Mouse (Mus musculus) MEL (cell line): ENCODE results near the gene Rasd2.

Experiments
- CHD2 ChIP-seq: IDR thresholded peaks from 2 replicates; pipeline ENCODE4 v1.6.1; 2011; ENCODE audit warnings: low read length, improper control_type of control experiment
- CTCF ChIP-seq, 3 experiments: IDR thresholded peaks in 2 of 3; conservative IDR thresholded peaks in 1 of 3; 2 replicates each; pipeline ENCODE4 v1.5.1; 2011 to 2012; ENCODE audit warnings: low read length in 3 of 3, low read depth in 2 of 3, mild to moderate bottlenecking in 2 of 3, improper control_type of control experiment in 1 of 3, inconsistent platforms in 1 of 3, mixed read lengths in 1 of 3, moderate library complexity in 1 of 3; ENCODE audit not compliant: control insufficient read depth in 1 of 3, insufficient read depth in 1 of 3, poor library complexity in 1 of 3, severe bottlenecking in 1 of 3
- EP300 ChIP-seq, 2 experiments: IDR thresholded peaks; 2 replicates each; pipeline ENCODE4 v1.6.1; 2011; ENCODE audit warnings: improper control_type of control experiment in 2 of 2, low read length in 2 of 2, low read depth in 1 of 2, mild to moderate bottlenecking in 1 of 2
- GABPA ChIP-seq: IDR thresholded peaks from 2 replicates; pipeline ENCODE4 v1.6.1; 2012; ENCODE audit warnings: low read depth, mild to moderate bottlenecking, inconsistent platforms, low read length, improper control_type of control experiment, moderate library complexity
- JUND ChIP-seq: IDR thresholded peaks from 2 replicates; pipeline ENCODE4 v1.6.1; 2011; ENCODE audit warnings: low read depth, mild to moderate bottlenecking, improper control_type of control experiment, low read length
- MAFK ChIP-seq: IDR thresholded peaks from 2 replicates; pipeline ENCODE4 v1.6.1; 2011; ENCODE audit warnings: low read depth, mild to moderate bottlenecking, low read length, improper control_type of control experiment, borderline replicate concordance
- MAX ChIP-seq: IDR thresholded peaks from 2 replicates; pipeline ENCODE4 v1.6.1; 2011; ENCODE audit warnings: low read length, improper control_type of control experiment
- MAZ ChIP-seq: IDR thresholded peaks from 2 replicates; pipeline ENCODE4 v1.6.1; 2012; ENCODE audit warnings: low read depth, mild to moderate bottlenecking, inconsistent platforms, low read length, improper control_type of control experiment
- POLR2A ChIP-seq, 2 experiments: IDR thresholded peaks; 2 replicates each; pipeline ENCODE4 v1.6.1; 2011 to 2012; ENCODE audit warnings: low read length in 2 of 2, mild to moderate bottlenecking in 2 of 2, control low read depth in 1 of 2, improper control_type of control experiment in 1 of 2, low read depth in 1 of 2, moderate library complexity in 1 of 2; ENCODE audit not compliant: control insufficient read depth in 1 of 2, insufficient read depth in 1 of 2, poor library complexity in 1 of 2
- POLR2AphosphoS5 ChIP-seq: IDR thresholded peaks from 2 replicates; pipeline ENCODE4 v1.6.1; 2012; ENCODE audit warnings: low read depth, borderline replicate concordance, mild to moderate bottlenecking, inconsistent platforms, low read length, moderate library complexity, mixed read lengths
- RAD21 ChIP-seq: IDR thresholded peaks from 2 replicates; pipeline ENCODE4 v1.6.1; 2011; ENCODE audit warnings: mild to moderate bottlenecking, low read depth, low read length, improper control_type of control experiment
- SIN3A ChIP-seq: IDR thresholded peaks from 2 replicates; pipeline ENCODE4 v1.6.1; 2012; ENCODE audit warnings: low read length, improper control_type of control experiment, inconsistent platforms
- ZC3H11A ChIP-seq: IDR thresholded peaks from 2 replicates; pipeline ENCODE4 v1.6.1; 2012; ENCODE audit warnings: low read depth, mild to moderate bottlenecking, inconsistent platforms, low read length, improper control_type of control experiment
- ZNF384 ChIP-seq: IDR thresholded peaks from 2 replicates; pipeline ENCODE4 v1.6.1; 2012; ENCODE audit warnings: low read depth, mild to moderate bottlenecking, inconsistent platforms, low read length, improper control_type of control experiment

GRCm38 (mm10) chr8:75203420-75203819 is 10.3 kb upstream of the Rasd2 start:
- TF ChIP-seq CTCF (IDR thresholded peaks at IDR 0.05 in 2 of 3, conservative IDR thresholded peaks at IDR 0.05 in 1 of 3; ENCODE audit: control insufficient read depth in 1 of 3, insufficient read depth in 1 of 3, low read depth in 2 of 3, low read length in 3 of 3, poor library complexity in 1 of 3, severe bottlenecking in 1 of 3) (no peak), RAD21 (no peak), EP300 (IDR thresholded peaks at IDR 0.05; ENCODE audit: low read depth in 1 of 2, low read length in 2 of 2) (no peak), MAX (no peak), CHD2 (no peak), GABPA (no peak), ZC3H11A (no peak), ZNF384 (no peak), POLR2A (IDR thresholded peaks at IDR 0.05; ENCODE audit: control insufficient read depth in 1 of 2, insufficient read depth in 1 of 2, low read depth in 1 of 2, low read length in 2 of 2, poor library complexity in 1 of 2) (no peak), MAFK (no peak), MAZ (no peak), POLR2AphosphoS5 (no peak), JUND (no peak), SIN3A (no peak)
